Mouse (Mus musculus) layer of hippocampus, adult 11-12 months (tissue): Measurements from ENCODE around the gene Mphosph9.
"Not testable (repeated sequence)": the region's sequence is repeated elsewhere in the genome, so short reads cannot be mapped to it uniquely, and the experiment has no call there.

Source experiments
- DNase-seq: peaks from one replicate; pipeline ENCODE4 v3.0.0; 2022; ENCODE audit warnings: low spot score

The Mphosph9 gene

GRCm38 (mm10) chr5:124327510-124328364, at the start of gene Mphosph9, which contains the start of gene 2810006K23Rik:
Gene Mphosph9, minus strand, starts transcription at chr5:124327972.
Gene 2810006K23Rik, plus strand, starts transcription at chr5:124328089.
- DNase-seq: peak; percentile 100

DNA sequence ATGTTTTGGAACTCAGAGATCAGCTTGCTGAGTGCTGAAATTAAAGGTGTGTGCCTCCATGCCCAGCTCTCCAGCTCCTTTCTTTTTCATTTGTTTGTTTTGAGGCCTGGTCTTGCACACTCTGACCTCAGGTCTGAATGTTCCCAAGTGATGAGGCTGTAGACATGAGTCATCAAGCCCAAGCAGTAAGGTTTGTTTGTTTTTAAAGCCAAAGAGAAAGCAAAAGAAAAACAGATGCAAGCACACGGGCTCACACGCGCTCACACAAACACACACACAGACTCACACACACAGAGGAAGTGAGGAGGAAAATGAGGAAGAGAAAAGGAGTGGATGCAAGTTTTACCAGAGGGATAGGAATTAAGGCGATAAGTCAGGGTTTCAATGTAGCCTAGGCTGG, 49.4 kb upstream of the Mphosph9 start:
- no peak for DNase-seq

DNA sequence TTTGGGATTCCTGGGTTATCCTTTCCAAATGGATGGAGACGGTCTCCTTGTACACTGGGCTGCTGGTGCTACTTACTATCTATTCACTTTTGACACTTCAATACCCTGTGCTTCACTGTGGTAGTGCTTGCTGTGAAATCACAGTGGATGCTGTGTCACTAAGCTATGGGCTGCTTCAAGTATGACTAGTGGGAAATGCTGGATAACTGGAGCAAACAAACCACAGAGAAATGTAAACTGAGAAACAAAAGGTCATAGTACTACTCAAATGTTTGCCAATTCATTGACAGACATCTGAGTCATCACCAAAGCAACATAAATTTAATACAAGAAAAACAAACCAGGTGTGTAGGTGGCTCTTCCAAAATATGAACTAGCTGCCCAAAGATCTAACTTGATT, 48.6 kb upstream of the Mphosph9 start:
- DNase-seq: no peak

GRCm38 (mm10) chr5:124374298-124374697, 46.5 kb upstream of the Mphosph9 start:
- DNase-seq: no peak

DNA sequence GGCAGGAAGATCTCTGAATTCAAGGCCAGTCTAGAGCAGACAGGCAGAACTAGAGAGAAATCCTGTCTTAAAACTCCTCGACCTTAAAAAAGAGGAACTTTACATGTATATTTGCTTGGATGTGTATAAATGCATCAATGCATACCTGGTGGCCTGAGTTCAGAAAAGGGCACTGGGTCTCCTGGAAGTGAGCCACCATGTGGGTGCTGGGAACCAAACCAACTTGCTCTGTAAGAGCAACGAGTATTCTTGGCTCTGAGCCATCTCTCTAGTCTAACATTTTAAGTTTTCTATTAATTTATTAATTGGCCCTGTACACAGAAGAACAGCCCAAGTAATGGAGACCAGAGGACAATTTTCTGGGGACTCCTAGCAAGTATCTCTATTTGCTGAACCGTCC, 38.9 kb upstream of the Mphosph9 start:
- DNase-seq: no peak

DNA sequence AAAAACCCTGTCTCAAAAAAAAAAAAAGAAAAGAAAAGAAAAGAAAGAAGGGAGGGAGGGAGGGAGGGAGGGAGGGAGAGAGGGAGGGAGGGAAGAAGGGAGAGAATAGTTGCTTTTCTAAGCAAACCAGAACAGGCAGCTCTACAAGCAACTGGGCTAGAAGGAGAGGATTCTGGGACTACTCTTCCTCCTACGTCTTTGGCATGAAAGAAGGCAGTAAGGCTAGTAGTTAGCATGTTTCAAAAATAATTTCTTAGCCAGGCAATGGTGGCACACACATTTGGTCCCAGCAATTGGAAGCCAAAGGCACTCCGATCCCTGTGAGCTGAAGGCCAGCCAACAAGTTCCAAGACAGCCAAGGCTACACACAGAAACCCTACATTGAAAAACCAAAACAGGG, 38.0 kb upstream of the Mphosph9 start:
- DNase-seq: no peak

DNA sequence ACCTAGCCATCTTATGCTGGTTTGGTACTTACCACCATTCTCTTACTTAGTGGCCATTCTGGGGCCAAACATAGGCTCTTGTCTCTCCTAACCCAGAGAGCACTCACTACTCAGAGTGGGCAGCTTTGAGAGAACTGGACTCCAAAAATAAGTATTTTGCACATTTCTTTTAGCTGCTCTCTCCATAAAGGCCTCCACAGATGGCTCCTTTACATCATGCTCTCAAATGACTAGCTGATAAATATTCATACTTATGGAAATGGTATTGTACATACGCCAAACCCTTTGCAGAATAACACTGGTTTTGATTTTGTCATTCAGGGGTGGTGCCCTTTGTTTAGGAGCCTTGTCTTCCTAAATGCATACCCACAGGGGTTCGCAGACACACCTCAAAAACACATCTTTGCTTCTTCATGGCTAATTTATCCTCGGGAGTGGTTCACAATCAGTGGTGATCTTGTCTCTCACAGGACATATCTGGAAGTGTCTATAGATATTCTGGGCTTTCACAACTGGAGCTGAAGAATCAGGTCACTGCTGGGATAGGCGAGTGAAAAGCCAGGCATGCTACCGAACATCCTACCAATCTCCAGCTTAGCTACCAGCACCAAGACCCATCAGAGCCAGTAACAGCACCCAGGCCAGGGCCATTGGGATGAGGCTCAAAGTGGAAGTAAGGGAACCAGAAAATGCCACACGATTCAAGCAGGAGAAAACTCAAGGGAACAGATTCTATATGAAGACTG, 36.6 kb upstream of the Mphosph9 start:
- DNase-seq: no peak

DNA sequence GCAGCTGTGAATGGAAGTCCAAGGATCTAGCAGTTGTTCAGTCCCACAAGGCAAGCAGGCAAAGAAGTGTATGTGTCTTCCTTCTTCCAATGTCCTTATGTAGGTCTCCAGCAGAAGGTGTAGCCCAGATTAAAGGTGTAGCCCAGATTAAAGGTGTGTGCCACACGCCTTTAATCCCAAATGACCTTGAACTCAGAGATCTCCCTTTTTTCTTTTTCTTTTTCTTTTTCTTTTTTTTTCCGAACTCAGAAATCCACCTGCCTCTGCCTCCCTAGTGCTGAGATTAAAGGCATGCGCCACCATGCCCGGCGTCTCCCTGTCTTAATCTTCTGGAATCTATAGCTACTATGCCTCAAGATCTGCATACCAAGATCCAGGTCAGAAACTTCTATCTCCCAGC, 35.2 kb upstream of the Mphosph9 start, which contains the start of gene Cdk2ap1:
Gene Cdk2ap1 (minus strand): TSS at position 101 of the 400 bp plus-strand sequence.
- DNase-seq: not testable (repeated sequence)

- no peak for DNase-seq
Measured at GRCm38 (mm10) chr5:124359641-124360040, 31.9 kb upstream of the Mphosph9 start.

DNA sequence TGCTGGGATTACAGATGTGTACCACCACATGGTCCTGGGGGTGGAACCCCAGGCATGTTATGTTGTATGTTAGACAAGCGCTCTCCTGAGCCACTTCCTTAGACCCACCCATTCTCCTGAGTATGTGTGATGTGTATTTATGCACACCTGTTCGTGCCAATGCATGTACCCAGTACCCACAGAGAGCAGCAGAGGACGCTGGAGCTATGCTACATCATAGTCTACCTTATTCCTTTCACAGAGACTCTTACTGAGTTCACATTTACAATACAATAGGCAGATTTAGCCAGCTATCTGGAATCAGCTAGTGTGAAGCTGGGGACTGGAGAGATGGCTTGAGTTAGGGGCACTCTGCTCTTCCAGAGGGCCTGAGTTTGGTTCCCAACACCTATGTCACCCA, 28.9 kb upstream of the Mphosph9 start:
- DNase-seq: no peak

DNA sequence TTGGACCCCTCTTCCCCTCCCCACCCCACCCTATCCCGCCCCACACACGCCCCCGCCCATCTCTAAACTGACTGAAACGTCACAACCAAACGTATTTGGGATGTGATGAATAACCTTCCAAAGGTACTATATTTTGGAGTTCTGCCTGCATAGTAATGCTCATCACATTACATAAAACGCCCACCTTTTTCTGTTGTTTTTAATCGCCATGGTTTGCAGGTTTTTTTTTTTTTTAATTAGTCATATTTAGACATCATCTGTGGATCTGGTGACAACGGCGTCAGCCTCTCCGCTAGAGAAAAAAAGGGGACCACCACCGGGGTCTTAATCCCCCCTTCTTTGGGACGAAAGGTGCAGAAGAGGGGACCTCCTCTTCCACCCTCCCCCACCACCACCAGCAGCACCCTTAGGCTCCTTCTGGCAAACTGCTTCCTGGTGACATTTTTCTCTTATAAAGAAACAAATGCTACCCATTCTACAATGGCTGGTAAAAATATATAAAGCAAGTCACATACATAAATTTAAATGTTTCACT, 27.7 kb upstream of the Mphosph9 start:
- DNase-seq: no peak

GRCm38 (mm10) chr5:124354574-124355424, 27.0 kb upstream of the Mphosph9 start:
- peak; percentile 40 for DNase-seq

- no peak for DNase-seq
Measured at GRCm38 (mm10) chr5:124353726-124354547, 26.2 kb upstream of the Mphosph9 start.

GRCm38 (mm10) chr5:124353011-124353725, 25.4 kb upstream of the Mphosph9 start:
- no peak for DNase-seq

- DNase-seq: peak; percentile 77
Measured at GRCm38 (mm10) chr5:124352141-124352920, 24.6 kb upstream of the Mphosph9 start.

DNA sequence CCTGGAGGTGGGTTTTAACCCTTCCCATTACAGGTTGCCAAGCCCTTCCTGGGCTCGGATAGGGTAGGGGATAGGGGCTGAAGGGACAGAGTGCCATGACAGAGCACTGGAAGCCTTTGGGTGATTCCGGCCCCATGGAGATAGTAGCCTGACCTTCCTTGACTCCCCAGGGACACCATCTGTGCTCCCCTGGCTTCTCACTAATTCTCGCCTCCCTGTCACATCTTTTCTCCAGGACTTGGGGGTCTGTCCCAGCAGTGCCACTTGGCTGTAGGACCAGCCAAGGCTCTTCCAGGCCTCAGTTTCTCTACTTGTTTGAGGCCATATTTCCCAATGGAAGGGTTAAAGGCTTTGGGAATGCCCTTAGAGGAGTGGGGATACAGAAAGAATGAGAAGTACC, 23.8 kb upstream of the Mphosph9 start:
- no peak for DNase-seq

GRCm38 (mm10) chr5:124351111-124351560, 23.4 kb upstream of the Mphosph9 start:
- peak; percentile 69 for DNase-seq

GRCm38 (mm10) chr5:124350350-124350749, 22.6 kb upstream of the Mphosph9 start:
- DNase-seq: no peak

- no peak for DNase-seq
Measured at GRCm38 (mm10) chr5:124349196-124349595, 21.4 kb upstream of the Mphosph9 start.
